Mouse (Mus musculus): ENCODE data around the gene Brk1.

DNA sequence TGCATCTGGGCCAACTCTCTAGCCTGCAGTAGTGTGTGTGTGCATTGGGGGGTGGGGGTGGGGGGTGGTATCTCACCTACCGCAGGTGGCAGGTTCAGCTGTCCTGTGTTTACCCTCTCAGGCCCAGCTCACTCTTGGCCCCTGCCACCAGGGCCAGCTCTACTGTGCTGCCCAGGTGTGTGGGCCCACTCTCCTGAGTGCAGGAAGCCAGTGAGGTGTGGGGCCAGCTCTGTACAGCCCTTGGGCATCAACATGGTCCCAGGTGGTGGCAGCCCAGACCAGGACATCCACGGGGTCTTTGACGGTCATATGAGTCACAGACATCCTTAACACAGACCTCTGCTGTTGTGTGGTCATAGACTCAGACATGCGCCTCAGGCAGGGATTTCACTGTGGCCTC lies 28.3 kb downstream of the Brk1 start:
- TF ChIP-seq CTCF (conservative IDR thresholded peaks at IDR 0.05; ENCODE audit: low read length) (no peak), POU5F1 (IDR thresholded peaks at IDR 0.05; ENCODE audit: borderline replicate concordance, low read length) (no peak), NANOG (IDR thresholded peaks at IDR 0.05; ENCODE audit: borderline replicate concordance, low read length) (no peak)
